Mouse (Mus musculus) thymus, adult 2 months (tissue): ENCODE measurements around the gene Mogat2.

Source experiments
- CTCF ChIP-seq: fragments of 200-500 bp; IDR thresholded peaks from 2 replicates; pipeline ENCODE4 v1.5.1; 2012; ENCODE audit warnings: mild to moderate bottlenecking, control low read depth, low read length, moderate library complexity, borderline replicate concordance; ENCODE audit not compliant: control insufficient read depth, poor library complexity, insufficient read depth; ENCODE audit errors: extremely low read depth
- POLR2A ChIP-seq: fragments of 200-500 bp; IDR thresholded peaks from 2 replicates; pipeline ENCODE4 v1.6.1; 2012; ENCODE audit warnings: mild to moderate bottlenecking, low read length, control low read depth, moderate library complexity; ENCODE audit not compliant: control insufficient read depth, poor library complexity, insufficient read depth; ENCODE audit errors: extremely low read depth

- TF ChIP-seq POLR2A (no peak), CTCF (no peak)
These were observed 53.0 kb downstream of the Mogat2 start for GRCm38 (mm10) chr7:99185405-99185804.
